Mouse (Mus musculus): Measurements from ENCODE around the gene Nudcd3. TPM values are rescaled to one million over a fixed set of nuclear protein-coding genes. Genes with fewer than 3 reads are reported as not detected.

Nudcd3 gene
- polyA plus RNA-seq, 1 experiment from 2014 or later, result 17.2 TPM

- 0 out of 2 replicates have a peak, but pooled peaks have one; percentile 25 for ATAC-seq
Measured at GRCm38 (mm10) chr11:6174719-6175118, 25.5 kb downstream of the Nudcd3 start.

GRCm38 (mm10) chr11:6169041-6169663 lies 31.1 kb downstream of the Nudcd3 start:
- no peaks in the 10 kb centered on the region for H3K4me1 ChIP-seq (replicated peaks; ENCODE audit: control insufficient read depth, insufficient read depth, low read length)
- WGBS, result 74% methylated on average over 2 of the region's 2 CpGs
- no peak for ATAC-seq
- no peak overlapping the region for H3K9ac ChIP-seq (ENCODE audit: low read depth, low read length)
- no peaks in the 10 kb centered on the region for H3K36me3 ChIP-seq (ENCODE audit: control insufficient read depth, insufficient read depth)
- no peak for TF ChIP-seq CTCF (IDR thresholded peaks at IDR 0.05; ENCODE audit: low read depth)
- H3K4me2 ChIP-seq (replicated peaks; ENCODE audit: low read depth), result no peak overlapping the region
- no peak overlapping the region for H3K27ac ChIP-seq (ENCODE audit: low read depth, low read length)
- no peak overlapping the region for H3K4me3 ChIP-seq (ENCODE audit: low read depth, low read length)
- H3K9me3 ChIP-seq (ENCODE audit: control insufficient read depth), result no peaks in the 10 kb centered on the region
- no peaks in the 10 kb centered on the region for H3K27me3 ChIP-seq (replicated peaks; ENCODE audit: control insufficient read depth, insufficient read depth, low read length)

More at GRCm38 (mm10) chr11:6174719-6175118, 25.5 kb downstream of the Nudcd3 start:
- Histone ChIP-seq H3K9me3 (ENCODE audit: control insufficient read depth) (no peaks in the 10 kb centered on the region), H3K9ac (ENCODE audit: low read depth, low read length) (no peak overlapping the region), H3K4me3 (ENCODE audit: low read depth, low read length) (no peak overlapping the region), H3K36me3 (ENCODE audit: control insufficient read depth, insufficient read depth) (no peaks in the 10 kb centered on the region), H3K27me3 (replicated peaks; ENCODE audit: control insufficient read depth, insufficient read depth, low read length) (no peaks in the 10 kb centered on the region), H3K4me2 (replicated peaks; ENCODE audit: low read depth) (no peak overlapping the region), H3K27ac (ENCODE audit: low read depth, low read length) (no peak overlapping the region), H3K4me1 (replicated peaks; ENCODE audit: control insufficient read depth, insufficient read depth, low read length) (peaks cover 8% of the 10 kb centered on the region)
- WGBS, result 27% methylated on average over 7 of the region's 7 CpGs
- TF ChIP-seq CTCF (IDR thresholded peaks at IDR 0.05; ENCODE audit: low read depth), result no peak

GRCm38 (mm10) chr11:6166351-6166750 lies 33.9 kb downstream of the Nudcd3 start:
- no peak for ATAC-seq
- no peak overlapping the region for H3K4me3 ChIP-seq (ENCODE audit: low read depth, low read length)
- WGBS, result 92% methylated on average over 12 of the region's 12 CpGs
- H3K36me3 ChIP-seq (ENCODE audit: control insufficient read depth, insufficient read depth), result no peaks in the 10 kb centered on the region
- H3K4me2 ChIP-seq (replicated peaks; ENCODE audit: low read depth), result no peak overlapping the region
- TF ChIP-seq CTCF (IDR thresholded peaks at IDR 0.05; ENCODE audit: low read depth), result no peak
- H3K27me3 ChIP-seq (replicated peaks; ENCODE audit: control insufficient read depth, insufficient read depth, low read length), result no peaks in the 10 kb centered on the region
- no peak overlapping the region for H3K9ac ChIP-seq (ENCODE audit: low read depth, low read length)
- H3K4me1 ChIP-seq (replicated peaks; ENCODE audit: control insufficient read depth, insufficient read depth, low read length), result no peaks in the 10 kb centered on the region
- H3K27ac ChIP-seq (ENCODE audit: low read depth, low read length), result no peak overlapping the region
- H3K9me3 ChIP-seq (ENCODE audit: control insufficient read depth), result no peaks in the 10 kb centered on the region

- TF ChIP-seq CTCF (IDR thresholded peaks at IDR 0.05; ENCODE audit: low read depth), result no peak
- H3K27me3 ChIP-seq (replicated peaks; ENCODE audit: control insufficient read depth, insufficient read depth, low read length), result no peaks in the 10 kb centered on the region
- H3K4me3 ChIP-seq (ENCODE audit: low read depth, low read length), result no peak overlapping the region
- 85% methylated on average over 7 of the region's 7 CpGs for WGBS
- no peak overlapping the region for H3K27ac ChIP-seq (ENCODE audit: low read depth, low read length)
- H3K9ac ChIP-seq (ENCODE audit: low read depth, low read length), result no peak overlapping the region
- H3K4me2 ChIP-seq (replicated peaks; ENCODE audit: low read depth), result no peak overlapping the region
- H3K4me1 ChIP-seq (replicated peaks; ENCODE audit: control insufficient read depth, insufficient read depth, low read length), result no peaks in the 10 kb centered on the region
- no peaks in the 10 kb centered on the region for H3K9me3 ChIP-seq (ENCODE audit: control insufficient read depth)
- no peak for ATAC-seq
- H3K36me3 ChIP-seq (ENCODE audit: control insufficient read depth, insufficient read depth), result no peaks in the 10 kb centered on the region
Measured at GRCm38 (mm10) chr11:6165391-6166081, 34.7 kb downstream of the Nudcd3 start.

GRCm38 (mm10) chr11:6164781-6165180 lies 35.4 kb downstream of the Nudcd3 start:
- H3K4me2 ChIP-seq (replicated peaks; ENCODE audit: low read depth), result no peak overlapping the region
- no peak for TF ChIP-seq CTCF (IDR thresholded peaks at IDR 0.05; ENCODE audit: low read depth)
- H3K27ac ChIP-seq (ENCODE audit: low read depth, low read length), result no peak overlapping the region
- no peaks in the 10 kb centered on the region for H3K4me1 ChIP-seq (replicated peaks; ENCODE audit: control insufficient read depth, insufficient read depth, low read length)
- H3K27me3 ChIP-seq (replicated peaks; ENCODE audit: control insufficient read depth, insufficient read depth, low read length), result no peaks in the 10 kb centered on the region
- 95% methylated on average over 7 of the region's 7 CpGs for WGBS
- H3K36me3 ChIP-seq (ENCODE audit: control insufficient read depth, insufficient read depth), result no peaks in the 10 kb centered on the region
- no peaks in the 10 kb centered on the region for H3K9me3 ChIP-seq (ENCODE audit: control insufficient read depth)
- ATAC-seq, result no peak
- no peak overlapping the region for H3K9ac ChIP-seq (ENCODE audit: low read depth, low read length)
- H3K4me3 ChIP-seq (ENCODE audit: low read depth, low read length), result no peak overlapping the region

- TF ChIP-seq CTCF (IDR thresholded peaks at IDR 0.05; ENCODE audit: low read depth), result no peak
- no peaks in the 10 kb centered on the region for H3K4me1 ChIP-seq (replicated peaks; ENCODE audit: control insufficient read depth, insufficient read depth, low read length)
- no peak for ATAC-seq
- no peaks in the 10 kb centered on the region for H3K36me3 ChIP-seq (ENCODE audit: control insufficient read depth, insufficient read depth)
- no peak overlapping the region for H3K4me3 ChIP-seq (ENCODE audit: low read depth, low read length)
- H3K27me3 ChIP-seq (replicated peaks; ENCODE audit: control insufficient read depth, insufficient read depth, low read length), result no peaks in the 10 kb centered on the region
- H3K9me3 ChIP-seq (ENCODE audit: control insufficient read depth), result no peaks in the 10 kb centered on the region
- H3K4me2 ChIP-seq (replicated peaks; ENCODE audit: low read depth), result no peak overlapping the region
- no peak overlapping the region for H3K9ac ChIP-seq (ENCODE audit: low read depth, low read length)
- no peak overlapping the region for H3K27ac ChIP-seq (ENCODE audit: low read depth, low read length)
- 92% methylated on average over 12 of the region's 12 CpGs for WGBS
Measured at GRCm38 (mm10) chr11:6163706-6164105, 36.5 kb downstream of the Nudcd3 start.

All from intestine, postnatal 0 days (tissue).